Mouse (Mus musculus) forebrain, postnatal 0 days (tissue): ENCODE results near the gene Nanos2. TPM values are rescaled to one million over a fixed set of nuclear protein-coding genes. Genes with fewer than 3 reads are reported as not detected.

Source experiments
- ATAC-seq: fragments of 200-750 bp; cut with Nextera tagmentation; 2 replicates; pipeline ENCODE4 v1.8.0; 2017; ENCODE audit warnings: mild to moderate bottlenecking, moderate library complexity
- DNase-seq: peaks from one replicate; pipeline ENCODE4 v3.0.0-alpha.2; 2015
- H3K27ac ChIP-seq: fragments of 300-500 bp; sonication (generic); 2 replicates; pipeline ENCODE4 v1.5.1; 2014; ENCODE audit warnings: low read depth, mild to moderate bottlenecking, antibody characterized with exemption, low read length, moderate library complexity, mixed read lengths
- H3K27me3 ChIP-seq: fragments of 300-500 bp; sonication (generic); 2 replicates; pipeline ENCODE4 v1.6.1; 2014; ENCODE audit warnings: mild to moderate bottlenecking, low read length, mixed read lengths; ENCODE audit not compliant: insufficient read depth
- H3K36me3 ChIP-seq: fragments of 300-500 bp; sonication (generic); 2 replicates; pipeline ENCODE4 v1.6.1; 2014; ENCODE audit warnings: mild to moderate bottlenecking, moderate library complexity; ENCODE audit not compliant: insufficient read depth
- H3K4me1 ChIP-seq: fragments of 300-500 bp; sonication (generic); 2 replicates; pipeline ENCODE4 v1.6.1; 2014; ENCODE audit warnings: antibody characterized with exemption; ENCODE audit not compliant: insufficient read depth
- H3K4me2 ChIP-seq: fragments of 300-500 bp; sonication (generic); 2 replicates; pipeline ENCODE4 v1.6.1; 2014; ENCODE audit warnings: low read depth, mild to moderate bottlenecking, moderate library complexity
- H3K4me3 ChIP-seq: fragments of 300-500 bp; sonication (generic); 2 replicates; pipeline ENCODE4 v1.5.1; 2014; ENCODE audit warnings: low read depth, low read length, mixed read lengths
- H3K9ac ChIP-seq: fragments of 300-500 bp; sonication (generic); 2 replicates; pipeline ENCODE4 v1.6.1; 2014; ENCODE audit warnings: mild to moderate bottlenecking
- H3K9me3 ChIP-seq: fragments of 300-500 bp; sonication (generic); 2 replicates; pipeline ENCODE4 v1.6.1; 2016; ENCODE audit warnings: low read length
- CTCF ChIP-seq: sonication (generic); IDR thresholded peaks from 2 replicates; pipeline ENCODE4 v1.5.1; 2016; ENCODE audit warnings: antibody characterized with exemption, control low read depth, low read depth
- WGBS: fragments of 180-500 bp; shearing (Covaris S2); extraction: QIAGEN DNeasy Blood & Tissue Kit; methylation state at CpG from one replicate; pipeline ENCODE4 v1.1.7; 2014; 5-methylcytosine and 5-hydroxymethylcytosine counted together
- polyA plus RNA-seq: library from polyadenylated mRNA; unstranded; fragments of >200 nt; fragmentation: Nextera tagmentation; extraction: Ambion mirVana; gene quantifications from 2 replicates; pipeline ENCODE4 v1.2.1, GENCODE M21; 2015
- total RNA-seq: library from RNA; depleted of rRNA; stranded (reverse); fragments of >200 nt; gene quantifications from 2 replicates; pipeline ENCODE4 v1.2.3, GENCODE M21; 2014

Nanos2 gene
- total and polyA plus RNA-seq, 2 experiments from 2014 or later = 0.76 to 2.0 TPM

GRCm38 (mm10) chr7:19014452-19014851, 27.3 kb downstream of the Nanos2 start:
- DNase-seq (no peak), ATAC-seq (no peak)
- no peaks in the 10 kb centered on the region for H3K4me1 ChIP-seq
- no peaks in the 10 kb centered on the region for H3K36me3 ChIP-seq
- no peak overlapping the region for H3K9ac ChIP-seq
- no peak overlapping the region for H3K4me3 ChIP-seq
- H3K4me2 ChIP-seq = no peak overlapping the region
- WGBS = 70% methylated on average over 15 of the region's 15 CpGs
- no peak overlapping the region for H3K27ac ChIP-seq
- no peaks in the 10 kb centered on the region for H3K27me3 ChIP-seq
- no peak for TF ChIP-seq CTCF
- no peaks in the 10 kb centered on the region for H3K9me3 ChIP-seq

- Histone ChIP-seq H3K4me1 (no peaks in the 10 kb centered on the region), H3K9me3 (no peaks in the 10 kb centered on the region), H3K4me2 (no peak overlapping the region), H3K27ac (no peak overlapping the region), H3K4me3 (no peak overlapping the region), H3K36me3 (no peaks in the 10 kb centered on the region), H3K9ac (no peak overlapping the region), H3K27me3 (peaks cover 4% of the 10 kb centered on the region; the same call in 1 of the 2 replicates)
- no peak for TF ChIP-seq CTCF
- no peak for DNase-seq
- WGBS = 85% methylated on average over 4 of the region's 4 CpGs
- no peak for ATAC-seq
These were observed 28.8 kb downstream of the Nanos2 start for GRCm38 (mm10) chr7:19016042-19016441.

- peaks cover 20% of the 10 kb centered on the region for H3K27me3 ChIP-seq
- no peak overlapping the region for H3K4me2 ChIP-seq
- H3K4me3 ChIP-seq = no peak overlapping the region
- H3K9me3 ChIP-seq = no peaks in the 10 kb centered on the region
- no peaks in the 10 kb centered on the region for H3K4me1 ChIP-seq
- no peak for TF ChIP-seq CTCF
- no peak overlapping the region for H3K9ac ChIP-seq
- DNase-seq = no peak
- H3K36me3 ChIP-seq = no peaks in the 10 kb centered on the region
- H3K27ac ChIP-seq = no peak overlapping the region
- 92% methylated on average over 7 of the region's 7 CpGs for WGBS
- ATAC-seq = no peak
These were observed 30.7 kb downstream of the Nanos2 start for GRCm38 (mm10) chr7:19017909-19018308.

- DNase-seq = no peak
- no peak overlapping the region for H3K27ac ChIP-seq
- H3K9ac ChIP-seq = no peak overlapping the region
- peaks cover 3% of the 10 kb centered on the region; the same call in 1 of the 2 replicates for H3K4me1 ChIP-seq
- no peak for ATAC-seq
- H3K9me3 ChIP-seq = no peaks in the 10 kb centered on the region
- 26% methylated on average over 8 of the region's 8 CpGs for WGBS
- peaks cover 27% of the 10 kb centered on the region for H3K27me3 ChIP-seq
- H3K4me2 ChIP-seq = no peak overlapping the region
- no peak overlapping the region for H3K4me3 ChIP-seq
- TF ChIP-seq CTCF = no peak
- H3K36me3 ChIP-seq = no peaks in the 10 kb centered on the region
These were observed 33.8 kb downstream of the Nanos2 start for GRCm38 (mm10) chr7:19021048-19021447.

- ATAC-seq (no peak), DNase-seq (no peak)
- Histone ChIP-seq H3K4me2 (no peak overlapping the region), H3K4me1 (peaks cover 3% of the 10 kb centered on the region; the same call in 1 of the 2 replicates), H3K27ac (no peak overlapping the region), H3K9ac (no peak overlapping the region), H3K36me3 (no peaks in the 10 kb centered on the region), H3K4me3 (no peak overlapping the region), H3K27me3 (peaks cover 27% of the 10 kb centered on the region), H3K9me3 (no peaks in the 10 kb centered on the region)
- TF ChIP-seq CTCF = no peak
- WGBS = 63% methylated on average over 18 of the region's 18 CpGs
These were observed 35.2 kb downstream of the Nanos2 start for GRCm38 (mm10) chr7:19022189-19022958.

GRCm38 (mm10) chr7:19023357-19023814, 36.2 kb downstream of the Nanos2 start, which contains the start of gene Foxa3:
Foxa3 (minus strand) TSS chr7:19023538.
- peak; percentile 0; the same call in 1 of the 2 replicates for ATAC-seq
- no peak for DNase-seq

GRCm38 (mm10) chr7:19024096-19024506, 36.9 kb downstream of the Nanos2 start, which contains the start of gene Sympk:
Sympk (plus strand) TSS chr7:19024377.
- H3K4me2 ChIP-seq = peak within 1 kb of the TSS; percentile 84
- H3K9me3 ChIP-seq = no peaks in the 10 kb centered on the region
- H3K27ac ChIP-seq = peak within 1 kb of the TSS; percentile 69
- WGBS = under 1% methylated on average over 50 of the region's 50 CpGs
- peaks cover 27% of the 10 kb centered on the region for H3K27me3 ChIP-seq
- ATAC-seq (peak; percentile 97), DNase-seq (peak; percentile 99)
- peaks cover 5% of the 10 kb centered on the region for H3K36me3 ChIP-seq
- peak within 1 kb of the TSS; percentile 84 for H3K9ac ChIP-seq
- H3K4me1 ChIP-seq = peaks cover 3% of the 10 kb centered on the region; the same call in 1 of the 2 replicates
- no peak for TF ChIP-seq CTCF
- H3K4me3 ChIP-seq = peak within 1 kb of the TSS; percentile 89

More at GRCm38 (mm10) chr7:19023357-19023814, 36.2 kb downstream of the Nanos2 start, which contains the start of gene Foxa3:
- Histone ChIP-seq H3K9ac (peak within 1 kb of the TSS; percentile 84), H3K36me3 (no peaks in the 10 kb centered on the region), H3K27ac (peak within 1 kb of the TSS; percentile 69), H3K27me3 (peaks cover 27% of the 10 kb centered on the region), H3K4me3 (peak within 1 kb of the TSS; percentile 89), H3K9me3 (no peaks in the 10 kb centered on the region), H3K4me2 (peak within 1 kb of the TSS; percentile 84), H3K4me1 (peaks cover 3% of the 10 kb centered on the region; the same call in 1 of the 2 replicates)
- TF ChIP-seq CTCF = peak; percentile 23; the same call in 1 of the 2 replicates
- WGBS = 6% methylated on average over 30 of the region's 30 CpGs
